Mouse (Mus musculus): ENCODE data around the gene Inca1.

GRCm38 (mm10) chr11:70670483-70670882 is 29.5 kb downstream of the Inca1 start:
- TF ChIP-seq POLR2A (IDR thresholded peaks at IDR 0.05; ENCODE audit: low read depth, low read length) (no peak), EP300 (IDR thresholded peaks at IDR 0.05; ENCODE audit: low read length) (no peak), USF2 (conservative IDR thresholded peaks at IDR 0.05; ENCODE audit: low read depth, low read length) (no peak), RCOR1 (conservative IDR thresholded peaks at IDR 0.05; ENCODE audit: low read depth, low read length) (no peak), UBTF (IDR thresholded peaks at IDR 0.05; ENCODE audit: low read depth, low read length) (no peak), CTCF (conservative IDR thresholded peaks at IDR 0.05 in 1 of 2, IDR thresholded peaks at IDR 0.05 in 1 of 2; ENCODE audit: low read depth in 2 of 2, low read length in 2 of 2) (no peak), JUN (IDR thresholded peaks at IDR 0.05; ENCODE audit: insufficient read depth, low read depth, low read length) (no peak), HCFC1 (IDR thresholded peaks at IDR 0.05; ENCODE audit: low read depth, low read length) (no peak), ZNF384 (IDR thresholded peaks at IDR 0.05; ENCODE audit: low read depth, low read length) (no peak), TBP (conservative IDR thresholded peaks at IDR 0.05; ENCODE audit: low read depth, low read length) (no peak), RAD21 (IDR thresholded peaks at IDR 0.05; ENCODE audit: low read depth, low read length) (no peak), ZC3H11A (IDR thresholded peaks at IDR 0.05; ENCODE audit: low read depth, low read length) (no peak), KAT2A (IDR thresholded peaks at IDR 0.05; ENCODE audit: insufficient replicate concordance, low read length) (no peak), SMC3 (IDR thresholded peaks at IDR 0.05; ENCODE audit: low read depth, low read length) (no peak)
